Mouse (Mus musculus): ENCODE data around the gene Gopc. TPM values are rescaled to one million over a fixed set of nuclear protein-coding genes. Genes with fewer than 3 reads are reported as not detected.
"Not testable (repeated sequence)": the region's sequence is repeated elsewhere in the genome, so short reads cannot be mapped to it uniquely, and the experiment has no call there.

The Gopc gene
- total RNA-seq, 2 experiments from 2014 or later, result 7.4 to 8.5 TPM

DNA sequence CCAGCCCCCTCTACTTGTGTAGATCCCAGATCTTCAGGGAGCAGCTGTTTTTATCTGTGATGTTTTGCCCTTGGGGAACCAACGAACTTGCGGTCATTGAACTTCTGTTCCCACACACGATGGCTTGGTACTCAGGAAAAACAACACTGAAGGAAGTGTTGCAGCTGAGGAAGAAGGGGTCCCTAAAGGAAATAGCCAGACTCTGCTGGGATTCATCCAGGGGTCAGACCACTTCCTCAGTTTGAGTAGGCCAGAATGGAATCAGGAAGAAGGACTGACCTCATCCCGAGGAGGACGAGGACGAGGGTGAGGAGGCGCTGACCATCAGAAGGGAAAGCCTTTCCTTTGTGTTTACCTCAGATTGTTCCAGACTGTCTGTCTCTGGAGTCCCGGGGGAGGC is 72.7 kb downstream of the Gopc start:
- no peak for DNase-seq
- intact Hi-C loops (cut with DNase I), result no loop called here

DNA sequence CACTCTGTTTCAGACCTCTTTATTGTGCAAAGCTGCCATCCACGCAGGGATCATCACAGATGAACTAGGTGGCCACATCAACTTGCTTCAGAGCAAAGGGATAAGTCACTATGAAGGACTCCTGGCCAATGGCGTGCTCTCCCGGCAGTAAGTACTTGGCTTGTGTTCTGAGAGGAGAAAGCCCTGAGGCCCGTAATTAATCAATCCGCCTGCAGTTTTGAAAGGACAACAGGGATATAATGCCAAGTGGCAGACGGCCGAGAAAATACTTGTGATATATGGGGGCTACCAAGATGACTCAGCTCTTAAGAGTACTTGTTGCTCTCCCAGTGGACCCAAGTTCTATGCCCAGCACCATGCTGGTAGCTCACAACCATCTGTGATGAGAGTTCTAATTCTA is 77.3 kb downstream of the Gopc start:
- intact Hi-C loops (cut with DNase I), result no loop called here
- no peak for DNase-seq

DNA sequence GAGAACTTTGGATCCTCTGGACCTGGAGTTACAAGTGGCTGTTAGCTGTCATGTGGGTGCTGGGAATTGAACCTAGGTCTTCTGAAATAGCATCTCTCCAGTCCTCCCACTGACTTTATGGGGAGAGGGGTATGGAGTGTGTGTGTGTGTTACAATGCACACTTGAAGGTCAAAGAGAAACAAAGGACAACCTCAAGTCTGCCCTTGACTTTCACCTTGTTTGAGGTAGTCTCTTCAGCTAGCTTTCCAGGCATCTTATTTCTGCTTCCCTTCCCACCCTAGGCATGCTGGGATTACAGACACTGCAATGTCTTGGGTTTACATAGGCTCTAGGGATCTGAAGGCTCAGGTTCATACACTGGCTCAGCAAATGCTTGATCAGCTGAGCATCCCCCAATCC is 79.7 kb downstream of the Gopc start:
- no peak for DNase-seq
- intact Hi-C loops (cut with DNase I), result no loop called here

DNA sequence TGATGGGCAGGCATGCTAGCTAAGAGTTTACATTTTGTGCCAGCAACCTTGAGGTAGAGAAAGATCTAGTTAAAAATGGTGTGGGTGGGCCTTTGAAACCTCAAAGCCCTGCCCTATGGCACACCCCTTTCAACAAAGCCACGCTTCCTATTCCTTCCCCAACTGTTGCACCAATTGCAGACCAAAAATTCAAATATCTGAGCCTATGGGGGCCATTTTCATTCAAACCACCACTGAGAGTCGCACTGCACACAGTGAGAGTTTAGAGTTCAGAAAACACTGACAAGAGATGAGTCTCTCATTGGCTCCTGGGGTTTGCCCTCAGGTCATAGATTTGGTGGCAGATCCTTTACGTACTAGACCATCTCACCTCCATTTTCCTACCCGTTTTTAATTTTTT is 80.2 kb downstream of the Gopc start:
- intact Hi-C loops (cut with DNase I), result no loop called here
- DNase-seq, result no peak

DNA sequence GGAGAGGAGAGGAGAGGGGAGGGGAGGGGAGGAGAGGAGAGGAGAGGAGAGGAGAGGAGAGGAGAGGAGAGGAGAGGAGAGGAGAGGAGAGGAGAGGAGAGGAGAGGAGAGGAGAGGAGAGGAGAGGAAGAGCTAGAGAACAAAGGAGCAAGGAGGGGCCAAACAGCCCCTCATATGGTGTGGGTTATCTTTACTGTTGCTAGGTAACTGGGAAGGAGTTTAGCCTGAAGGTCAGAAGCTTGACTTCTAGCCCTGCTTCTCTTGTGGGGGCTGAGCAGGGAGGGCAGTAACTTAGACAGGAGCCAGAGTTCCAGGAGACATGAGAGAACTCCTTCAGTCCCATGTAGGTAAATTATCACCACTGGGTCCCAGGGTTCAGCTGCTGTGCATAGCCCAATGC is 83.4 kb downstream of the Gopc start:
- DNase-seq; intact Hi-C loops (cut with DNase I): not testable (repeated sequence)

DNA sequence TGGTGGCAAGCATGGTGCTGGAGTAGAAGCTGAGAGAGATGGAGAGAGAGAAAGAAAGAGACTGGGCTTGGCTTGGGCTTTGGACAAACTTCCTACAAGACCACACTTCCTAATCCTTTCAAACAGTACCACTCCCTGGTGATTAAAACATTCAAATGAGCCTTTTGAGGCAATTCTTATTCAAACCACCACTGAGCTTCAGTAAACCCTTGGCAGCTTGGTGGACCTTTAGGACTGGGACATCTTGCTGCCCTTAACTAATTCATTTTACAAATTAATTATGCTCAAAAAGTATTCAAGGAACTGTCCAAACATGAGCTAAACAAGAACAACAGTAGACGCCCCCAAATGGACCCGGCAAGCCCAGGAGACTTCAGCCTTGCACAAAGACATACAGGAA is 86.0 kb downstream of the Gopc start:
- intact Hi-C loops (cut with DNase I), result no loop called here
- no peak for DNase-seq

DNA sequence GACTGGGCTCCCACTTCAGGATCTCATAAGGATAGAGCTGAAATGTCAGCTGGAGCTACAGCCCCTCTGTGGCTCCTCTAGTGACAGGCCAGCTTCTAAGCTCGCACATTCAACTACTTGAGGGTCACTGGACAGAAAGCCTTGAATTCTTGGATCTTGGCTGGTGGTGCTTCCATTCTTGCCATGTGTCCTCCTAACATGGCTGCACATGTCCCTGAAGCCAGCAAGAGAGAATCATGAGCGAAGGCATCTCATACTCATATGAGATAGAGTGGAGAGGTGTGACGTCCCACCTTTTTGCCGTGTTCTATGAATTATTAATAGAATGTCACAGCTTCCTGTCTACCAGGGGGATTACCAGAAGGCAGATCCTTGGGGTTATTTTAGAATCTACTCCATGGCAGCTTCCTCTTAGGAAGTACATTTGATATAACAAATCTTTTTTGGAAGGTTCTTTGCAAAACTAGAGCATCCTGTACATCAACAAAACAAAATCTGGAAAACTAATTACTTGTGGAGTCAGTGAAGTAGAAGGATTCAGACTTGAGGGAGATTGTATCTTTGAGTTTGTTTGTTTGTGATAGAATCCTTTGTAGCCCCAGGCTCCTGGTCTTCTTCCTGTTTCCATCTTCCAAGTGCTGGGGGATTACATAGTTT is 87.9 kb downstream of the Gopc start:
- no peak for DNase-seq
- intact Hi-C loops (cut with DNase I), result no loop called here

DNA sequence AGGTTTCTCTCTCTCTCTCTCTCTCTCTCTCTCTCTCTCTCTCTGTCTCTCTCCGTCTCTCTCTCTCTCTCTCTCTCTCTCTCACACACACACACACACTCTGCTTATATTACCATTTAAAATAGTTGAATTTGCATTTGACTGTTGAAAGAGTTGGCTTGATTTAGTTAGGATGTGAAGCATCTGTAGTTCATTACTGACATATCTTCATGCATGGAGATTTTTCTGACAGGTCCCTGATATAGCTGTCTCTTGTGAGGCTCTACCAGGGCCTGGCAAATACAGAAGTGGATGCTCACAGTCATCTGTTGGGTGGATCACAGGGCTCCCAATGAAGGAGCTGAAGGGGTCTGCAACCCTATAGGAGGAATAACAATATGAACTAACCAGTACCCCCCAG is 89.5 kb downstream of the Gopc start:
- intact Hi-C loops (cut with DNase I); DNase-seq: not testable (repeated sequence)

DNA sequence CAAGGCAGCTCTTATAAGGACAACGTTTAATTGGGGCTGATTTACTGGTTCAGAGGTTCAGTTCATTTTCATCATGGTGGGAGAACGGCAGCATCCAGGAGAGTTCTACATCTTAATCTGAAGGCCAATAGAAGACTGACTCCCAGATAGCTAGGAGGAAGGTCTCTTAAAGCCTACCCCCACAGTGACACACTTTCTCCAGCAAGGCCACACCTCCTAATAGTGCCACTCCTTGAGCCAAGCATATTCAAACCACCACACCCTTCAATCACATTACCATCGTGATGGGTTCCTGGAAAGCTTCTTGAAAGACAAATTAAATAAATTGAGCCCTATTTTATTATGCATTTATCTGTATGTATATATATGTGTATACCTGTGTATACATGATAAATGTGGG is 92.7 kb downstream of the Gopc start:
- DNase-seq, result no peak
- intact Hi-C loops (cut with DNase I), result no loop called here

DNA sequence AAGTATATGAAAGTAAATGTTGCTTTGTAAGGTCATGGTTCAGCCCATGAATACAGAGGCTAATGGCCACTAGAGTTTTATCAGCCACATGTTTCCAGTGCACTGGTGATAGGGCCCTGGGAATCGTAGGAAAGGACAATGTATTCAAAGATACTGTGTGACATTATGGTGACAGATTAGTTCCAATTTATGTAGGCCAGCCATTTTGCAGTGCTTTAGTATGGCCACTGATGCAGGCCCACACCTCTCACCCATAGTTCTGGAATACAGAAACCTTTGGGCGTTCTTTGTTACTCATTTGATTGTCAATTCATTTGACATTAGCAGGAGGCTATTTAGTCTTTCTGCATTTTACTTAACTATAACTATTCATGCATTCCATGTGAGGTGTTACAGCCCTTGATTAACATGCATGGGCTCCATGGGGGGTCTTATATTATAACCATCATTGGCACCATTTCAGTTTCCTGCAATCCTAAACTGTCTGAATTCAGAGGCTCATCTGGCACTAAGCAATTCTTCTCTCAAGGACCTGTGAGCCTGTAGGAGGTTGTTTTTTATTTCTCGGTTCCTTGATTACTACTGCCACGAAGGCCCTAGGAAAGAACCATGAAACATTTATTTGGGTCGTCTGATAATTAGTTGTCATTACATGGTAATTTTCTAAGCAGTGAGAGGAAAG is 93.9 kb downstream of the Gopc start:
- intact Hi-C loops (cut with DNase I), result no loop called here
- no peak for DNase-seq

Other genes with a start within 250 kb of the Gopc start
- gene Ros1, start 186.9 kb downstream of the Gopc start, total RNA-seq (2021), result under 1 TPM; 0.02 to 0.05 TPM
- 1 to 10 TPM; 1.4 to 1.9 TPM for gene Dcbld1, start 148.5 kb downstream of the Gopc start, total RNA-seq (2021)
- not detected for gene Gm26741, start 23.4 kb downstream of the Gopc start, total RNA-seq (2021)
- under 1 TPM; 0.27 to 0.31 TPM for gene Nepn, start 6.8 kb upstream of the Gopc start, total RNA-seq (2021)
- gene Nus1, start 35.4 kb upstream of the Gopc start, total RNA-seq (2021), result 10 to 100 TPM; 16.3 to 17.4 TPM

All from gastrocnemius, postnatal 36 days (tissue).